Mouse (Mus musculus): ENCODE results near the gene Nbas. TPM values are rescaled to one million over a fixed set of nuclear protein-coding genes. Genes with fewer than 3 reads are reported as not detected.
A peak's percentile ranks its signal among the peaks of the same experiment; 100 is the strongest.

Gene Nbas
- total RNA-seq, 1 experiment from 2014 or later: 27.8 TPM

- DNase-seq: no peak
Measured at GRCm38 (mm10) chr12:13539171-13539570, 270.2 kb downstream of the Nbas start.

- DNase-seq: no peak
Measured at GRCm38 (mm10) chr12:13543806-13544205, 274.9 kb downstream of the Nbas start.

GRCm38 (mm10) chr12:13563646-13564289 is 294.8 kb downstream of the Nbas start:
- DNase-seq: no peak

- no peak for DNase-seq
Measured at GRCm38 (mm10) chr12:13564330-13564729, 295.4 kb downstream of the Nbas start.

DNA sequence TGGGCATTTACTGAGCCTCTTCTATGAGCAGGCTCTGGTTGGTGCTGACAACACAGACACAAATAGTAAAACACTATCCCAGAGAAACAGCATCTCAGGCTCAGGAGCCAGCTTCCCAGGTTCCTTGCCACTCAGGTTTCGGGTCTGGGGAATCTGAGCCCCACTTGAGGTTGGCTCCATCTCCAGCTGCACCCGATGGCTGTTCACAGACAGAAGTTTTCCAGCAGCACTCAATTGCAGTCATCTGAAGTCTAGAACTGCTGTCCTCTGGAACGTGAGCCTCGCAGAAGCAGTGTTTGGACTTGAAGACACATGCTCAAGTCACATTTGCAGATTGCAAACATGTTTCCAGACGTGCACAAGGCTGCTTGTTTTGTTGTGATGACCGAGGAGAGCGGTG is 297.5 kb downstream of the Nbas start:
- no peak for DNase-seq

GRCm38 (mm10) chr12:13575158-13575557 is 306.2 kb downstream of the Nbas start:
- no peak for DNase-seq

DNA sequence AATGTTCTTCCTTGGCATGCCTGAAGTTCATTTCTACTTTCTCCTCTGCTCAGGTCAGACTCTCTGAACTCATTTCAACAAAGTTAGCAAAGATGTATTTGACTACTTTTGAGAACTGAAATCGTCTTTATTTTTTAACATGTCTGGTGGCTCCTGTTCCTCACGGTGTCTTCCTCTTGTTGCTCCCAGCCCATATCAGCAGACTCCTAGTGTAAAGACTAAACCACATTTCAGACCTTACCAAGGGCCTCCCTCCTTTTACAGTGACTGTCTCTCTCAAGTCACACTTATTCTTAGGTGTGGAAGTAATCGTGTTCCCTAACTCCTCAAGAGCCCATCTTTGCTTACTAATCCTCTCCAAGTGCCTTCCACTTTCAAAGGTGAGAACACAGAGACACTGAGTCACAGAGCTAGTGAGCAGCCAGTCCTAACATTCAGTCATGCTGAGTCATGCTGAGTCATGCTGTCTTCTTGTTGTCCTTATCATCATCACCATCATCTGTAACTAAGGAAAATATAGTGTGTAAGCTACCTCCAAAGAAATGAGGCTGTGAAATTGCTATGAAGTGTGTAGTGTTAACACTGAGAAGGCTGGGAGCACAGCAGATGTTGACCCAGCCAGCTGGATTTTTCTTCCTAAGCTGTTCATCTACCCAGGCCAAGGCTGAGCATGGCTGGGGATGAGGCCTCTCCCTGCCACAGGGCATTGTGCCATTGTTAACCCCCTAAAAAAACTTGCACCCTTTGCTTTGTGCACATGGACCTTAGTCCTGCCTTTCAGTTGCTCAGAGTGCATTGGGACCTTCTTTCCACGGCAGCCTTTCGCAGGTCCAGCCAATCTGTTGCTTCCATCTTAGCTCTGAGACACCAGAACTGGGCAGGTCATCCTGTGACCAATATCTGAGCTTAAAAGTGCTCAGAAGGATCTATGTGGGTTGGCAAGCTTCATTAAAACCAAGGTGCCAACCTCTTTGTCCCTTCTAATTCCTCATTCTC is 307.0 kb downstream of the Nbas start:
- no peak for DNase-seq

DNA sequence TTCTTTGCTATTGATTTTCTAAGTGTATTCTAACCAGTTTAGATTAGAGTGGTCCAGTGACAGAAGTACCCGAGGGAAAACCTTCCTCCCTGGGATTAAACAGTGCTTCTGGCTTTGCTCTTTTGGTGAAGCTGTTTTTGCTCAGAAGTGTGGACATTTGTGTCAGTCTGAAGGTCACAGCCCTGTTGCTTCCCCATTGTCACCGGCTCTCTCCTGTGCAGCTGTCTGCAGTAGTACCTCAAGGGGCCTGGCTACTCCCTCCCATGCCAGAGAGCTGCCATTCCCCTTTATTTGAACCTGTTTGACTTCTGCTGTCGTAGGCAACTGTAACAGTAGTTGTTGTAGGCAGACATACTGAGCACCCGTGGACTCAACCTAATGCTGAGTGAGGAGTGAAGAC is 307.8 kb downstream of the Nbas start:
- DNase-seq: no peak

- DNase-seq: no peak
Measured at GRCm38 (mm10) chr12:13580796-13581195, 311.9 kb downstream of the Nbas start.

- DNase-seq: no peak
Measured at GRCm38 (mm10) chr12:13583386-13583785, 314.5 kb downstream of the Nbas start.

GRCm38 (mm10) chr12:13585527-13586156 is 316.7 kb downstream of the Nbas start:
- DNase-seq: no peak

- DNase-seq: no peak
Measured at GRCm38 (mm10) chr12:13587675-13588074, 318.7 kb downstream of the Nbas start.

- DNase-seq: no peak
Measured at GRCm38 (mm10) chr12:13589021-13589420, 320.1 kb downstream of the Nbas start.

GRCm38 (mm10) chr12:13594746-13595469 is 326.0 kb downstream of the Nbas start:
- no peak for DNase-seq

GRCm38 (mm10) chr12:13597026-13597425 is 328.1 kb downstream of the Nbas start:
- DNase-seq: no peak

- no peak for DNase-seq
Measured at GRCm38 (mm10) chr12:13598545-13598944, 329.6 kb downstream of the Nbas start.

DNA sequence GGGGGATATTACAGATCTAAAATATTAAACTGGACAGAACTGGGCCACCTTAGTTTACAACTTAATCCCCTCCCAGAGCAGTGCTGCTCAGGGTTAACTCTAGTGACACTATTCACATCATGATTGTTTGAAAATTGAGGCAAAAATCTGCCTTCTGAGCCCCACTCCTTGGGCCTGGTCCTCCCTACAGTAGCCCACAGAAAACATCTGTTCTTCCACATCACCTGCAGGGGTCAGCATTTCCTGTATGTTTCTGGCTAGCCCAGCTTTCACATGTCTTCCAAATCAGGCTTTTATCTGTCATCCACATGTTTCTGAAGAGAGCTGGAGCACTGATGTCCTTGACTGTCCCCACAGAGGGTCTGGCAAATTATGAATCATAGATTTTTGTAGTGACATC is 333.5 kb downstream of the Nbas start:
- peak; percentile 20 for DNase-seq

DNA sequence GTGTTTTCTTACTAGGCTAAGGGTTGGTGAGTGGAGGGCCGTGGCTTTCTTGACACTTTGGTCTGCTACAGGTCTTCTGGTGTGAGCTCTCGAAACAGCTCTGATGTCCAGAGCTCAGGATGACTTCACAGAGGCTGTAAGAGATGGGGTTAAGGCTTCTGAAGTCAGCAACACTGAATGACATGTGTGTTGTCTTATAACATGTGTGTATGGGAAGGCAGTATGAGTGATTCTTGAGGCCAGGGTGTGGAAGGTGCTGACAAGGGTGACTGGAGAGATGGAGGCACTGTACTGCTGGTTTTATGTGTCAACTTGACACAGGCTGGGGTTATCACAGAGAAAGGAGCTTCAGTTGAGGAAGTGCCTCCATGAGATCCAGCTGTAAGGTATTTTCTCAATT is 338.1 kb downstream of the Nbas start:
- no peak for DNase-seq

- no peak for DNase-seq
Measured at GRCm38 (mm10) chr12:13609027-13609426, 340.1 kb downstream of the Nbas start.

DNA sequence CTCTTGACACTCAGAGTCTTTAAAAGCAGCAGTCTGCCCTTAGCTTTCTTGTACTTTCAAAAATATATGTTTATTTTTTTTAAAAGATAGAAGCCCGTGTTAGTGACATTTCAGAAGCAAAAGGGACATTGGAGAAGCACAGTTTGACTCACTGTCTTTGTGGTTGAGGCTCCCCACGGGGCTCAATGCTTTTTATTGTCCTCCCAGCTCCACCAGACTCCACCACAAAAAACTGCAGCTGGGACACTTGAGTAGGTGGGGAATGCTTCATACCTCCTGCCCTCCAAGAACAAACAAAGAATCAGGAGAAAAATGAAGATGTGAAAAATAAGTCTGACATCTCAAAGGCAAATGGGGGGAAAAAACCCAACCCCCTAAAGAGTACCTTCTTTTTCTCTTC is 344.1 kb downstream of the Nbas start:
- DNase-seq: no peak

GRCm38 (mm10) chr12:13615661-13616060 is 346.7 kb downstream of the Nbas start:
- DNase-seq: no peak

GRCm38 (mm10) chr12:13622150-13622822 is 353.4 kb downstream of the Nbas start:
- DNase-seq: no peak

Data from adrenal gland, postnatal 25 days (tissue).